Mouse (Mus musculus) thymus, postnatal 25 days (tissue): ENCODE data around the gene Fyttd1.
A peak's percentile ranks its signal among the peaks of the same experiment; 100 is the strongest.
"Not testable (repeated sequence)": the region's sequence is repeated elsewhere in the genome, so short reads cannot be mapped to it uniquely, and the experiment has no call there.

Experiments used
- DNase-seq: peaks from one replicate; pipeline ENCODE4 v3.0.0; 2022

The Fyttd1 gene

GRCm38 (mm10) chr16:32878972-32879926, 1.9 kb downstream of the Fyttd1 start:
- no peak for DNase-seq

DNA sequence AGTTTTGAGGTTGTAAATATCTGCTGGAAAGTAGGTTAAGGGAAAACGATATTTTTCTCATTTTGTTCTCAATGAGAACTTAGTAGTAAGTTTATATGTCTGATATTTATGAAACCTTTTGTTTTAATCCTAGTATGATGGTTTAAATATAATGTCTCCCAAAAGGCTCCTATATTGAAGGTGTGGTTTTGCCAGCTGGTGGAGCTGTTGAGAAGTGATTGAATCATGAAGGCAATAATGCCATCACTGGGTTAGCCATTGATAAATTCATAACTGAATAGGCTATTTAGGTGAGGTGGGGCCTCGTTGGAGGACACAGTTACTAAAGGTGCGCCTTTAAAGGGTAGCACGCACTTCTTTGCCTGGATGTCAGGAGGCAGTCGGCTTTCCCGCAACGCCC, 4.2 kb downstream of the Fyttd1 start:
- no peak for DNase-seq

DNA sequence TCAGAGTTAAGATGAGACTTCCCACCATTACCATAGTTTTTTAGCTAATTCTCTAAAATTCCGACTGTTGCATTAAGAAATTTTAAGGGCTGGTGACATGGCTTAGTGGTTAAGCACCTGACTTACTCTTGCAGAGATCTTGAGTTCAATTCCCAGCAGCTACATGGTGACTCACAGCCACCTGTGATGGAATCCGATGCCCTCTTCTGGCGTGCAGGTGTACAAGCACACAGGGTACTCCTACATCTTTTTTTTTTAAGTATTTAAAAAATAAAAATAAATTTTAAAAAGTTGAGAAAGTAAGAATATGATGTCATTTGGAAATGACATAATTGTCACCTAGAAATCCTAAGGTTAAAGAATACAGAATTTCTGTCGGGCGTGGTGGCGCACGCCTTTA, 10.7 kb downstream of the Fyttd1 start:
- DNase-seq: peak; percentile 14

GRCm38 (mm10) chr16:32889881-32890280, 12.6 kb downstream of the Fyttd1 start:
- no peak for DNase-seq

DNA sequence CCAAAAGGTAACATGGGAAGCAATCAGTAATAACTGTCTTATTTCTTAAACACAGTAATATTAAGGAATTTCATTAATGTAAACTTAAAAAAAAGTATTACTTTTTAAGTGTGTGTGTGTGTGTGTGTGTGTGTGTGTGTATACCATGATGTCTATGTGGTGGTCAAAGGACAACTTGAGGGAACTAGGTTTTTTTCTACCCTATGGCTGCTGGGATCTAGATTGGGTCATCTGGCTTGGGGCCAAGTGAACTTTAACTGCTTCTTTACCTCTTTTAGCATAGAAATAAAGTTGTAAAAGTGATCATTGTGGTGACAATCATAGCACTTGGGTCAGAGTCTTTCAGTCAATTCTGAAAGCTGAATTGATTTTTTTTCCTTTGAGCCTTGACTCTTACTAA, 18.8 kb downstream of the Fyttd1 start:
- DNase-seq: no peak

DNA sequence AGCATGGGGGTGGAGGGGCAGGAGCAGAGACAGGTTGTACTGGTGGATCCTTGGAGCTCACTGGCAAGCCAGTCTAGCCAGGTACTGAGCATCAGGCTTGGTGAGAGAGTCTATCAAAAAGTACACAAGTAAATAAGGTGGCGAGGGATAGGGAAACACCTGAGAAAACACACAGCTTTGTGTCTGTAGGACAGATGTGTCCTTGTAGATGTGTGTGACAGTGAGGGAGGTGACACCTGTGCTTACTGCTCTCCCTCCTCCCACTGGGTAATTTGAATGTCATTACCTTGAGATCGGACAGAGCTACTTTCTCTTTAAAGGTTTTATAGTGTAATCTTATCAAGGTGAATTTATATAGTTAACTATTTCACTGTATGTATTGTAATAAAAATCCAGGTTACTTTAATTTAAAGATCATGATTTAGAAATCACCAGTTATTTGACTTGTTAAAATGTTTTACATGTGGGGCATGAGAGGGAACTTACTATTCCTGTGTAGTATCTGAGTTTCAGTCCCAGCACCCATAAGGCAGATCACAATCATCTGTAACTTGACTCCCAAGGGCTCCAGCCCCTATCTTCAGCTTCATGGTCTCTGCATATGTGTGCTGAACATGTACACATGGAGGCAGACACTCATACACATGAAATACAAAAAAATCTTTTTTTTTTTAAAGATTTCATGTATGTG, 24.2 kb downstream of the Fyttd1 start:
- no peak for DNase-seq

DNA sequence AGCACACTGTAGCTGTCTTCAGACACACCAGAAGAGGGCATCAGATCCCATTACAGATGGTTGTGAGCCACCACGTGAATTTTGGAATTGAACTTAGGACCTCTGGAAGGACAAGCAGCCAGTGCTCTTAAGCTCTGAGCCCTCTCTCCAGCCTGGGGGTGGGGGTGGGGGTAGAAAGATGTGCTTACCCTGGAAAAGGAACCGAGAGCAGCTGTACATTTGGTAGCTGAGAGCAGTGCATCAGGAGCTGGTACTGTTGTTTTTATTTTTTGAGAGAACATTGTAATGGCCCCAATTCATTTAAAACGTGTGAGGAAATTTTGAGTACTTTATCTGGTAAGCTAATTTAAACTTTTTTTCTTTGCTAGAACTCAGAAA, 24.7 kb downstream of the Fyttd1 start:
- DNase-seq: no peak

DNA sequence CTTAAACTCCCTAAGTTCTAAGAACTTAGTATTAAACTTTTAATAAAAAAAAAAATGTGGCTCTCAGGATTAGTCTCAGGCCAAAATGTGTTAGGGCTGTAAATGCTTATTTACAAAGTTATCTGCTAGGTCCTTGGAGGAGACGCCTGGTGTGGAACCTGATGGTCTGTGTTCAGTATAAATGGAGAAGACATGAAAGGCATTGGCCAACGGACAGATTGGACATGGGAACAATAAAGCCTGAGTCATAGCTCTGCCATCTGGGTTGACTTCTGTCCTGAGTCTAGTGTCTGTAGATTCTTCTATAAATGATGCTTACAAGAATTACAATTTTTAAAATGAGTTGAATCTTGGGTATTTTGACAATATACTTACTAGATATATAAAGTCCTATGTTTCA, 28.9 kb downstream of the Fyttd1 start:
- DNase-seq: no peak

DNA sequence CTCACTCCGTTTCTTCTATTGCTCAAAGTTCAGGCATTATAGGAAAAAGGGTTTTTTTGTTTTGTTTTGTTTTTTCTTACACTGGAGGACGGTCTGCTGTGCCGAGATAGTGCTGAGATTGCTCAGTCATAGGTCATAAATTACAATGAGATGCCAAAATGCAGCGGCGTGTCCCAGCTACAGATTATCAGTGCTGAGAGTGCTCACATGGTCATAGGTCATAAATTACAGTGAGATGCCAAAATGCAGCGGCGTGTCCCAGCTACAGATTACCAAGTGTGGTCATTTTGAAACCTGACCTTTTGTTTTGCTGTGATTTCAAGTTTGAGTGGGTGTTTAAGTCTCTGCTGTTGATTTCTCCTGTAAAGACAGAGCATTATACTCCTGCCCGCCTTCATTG, 29.4 kb downstream of the Fyttd1 start:
- DNase-seq: no peak

DNA sequence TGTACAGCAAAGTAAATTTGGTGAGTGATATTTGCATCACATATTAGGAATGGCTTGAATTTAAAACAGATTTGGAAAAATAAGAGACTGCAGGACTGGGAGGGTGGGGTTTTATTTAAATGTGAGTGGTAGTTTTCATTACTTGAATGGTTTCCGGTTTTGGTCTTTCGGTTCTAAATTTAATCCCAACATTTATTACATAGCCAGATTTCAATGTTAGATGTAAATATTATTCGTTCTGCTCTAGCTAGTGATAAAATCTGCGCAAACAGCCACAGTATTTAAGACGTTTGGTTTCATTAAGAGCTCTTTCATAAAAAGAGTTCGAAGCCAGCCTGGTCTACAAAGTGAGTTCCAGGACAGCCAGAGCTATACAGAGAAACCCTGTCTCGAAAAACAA, 35.9 kb downstream of the Fyttd1 start:
- no peak for DNase-seq

GRCm38 (mm10) chr16:32913937-32914881, 36.9 kb downstream of the Fyttd1 start, which contains the start of gene Lrch3:
Gene Lrch3 (plus strand): TSS chr16:32914100.
- DNase-seq: peak; percentile 95

DNA sequence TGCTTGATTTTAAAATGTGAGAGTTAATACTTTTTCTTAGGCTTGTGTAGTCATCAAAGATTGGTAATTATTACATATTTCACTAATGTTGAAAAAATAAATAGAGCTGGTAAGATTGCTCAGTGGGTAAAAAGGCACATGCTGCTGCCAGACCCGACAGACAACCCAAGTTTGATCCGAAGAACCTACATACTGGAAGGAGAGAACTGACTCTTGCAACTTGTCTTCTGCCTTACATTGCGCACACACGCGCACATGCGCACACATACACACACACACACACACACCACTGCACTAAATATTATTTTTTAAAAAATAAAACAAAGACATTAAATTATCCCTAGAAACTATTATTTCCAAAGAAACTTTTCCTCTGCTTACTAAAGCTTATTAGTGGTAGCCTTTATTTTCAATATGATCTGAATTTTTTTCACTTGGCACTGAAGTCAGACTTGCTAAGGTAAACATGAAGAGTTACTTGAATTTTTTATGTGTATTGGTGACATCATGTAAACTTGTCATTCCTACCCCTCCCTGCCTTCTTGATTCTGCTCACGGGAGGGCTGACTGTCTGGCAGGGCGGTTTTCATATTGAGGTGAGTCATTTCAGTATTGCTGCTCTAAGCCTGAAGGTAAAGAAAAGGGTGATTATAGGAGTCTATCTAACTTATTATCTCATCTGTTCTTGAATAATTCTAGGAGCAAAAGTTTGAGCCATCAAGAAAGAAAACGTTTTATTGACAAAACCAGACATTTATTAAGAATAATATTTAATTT, 38.2 kb downstream of the Fyttd1 start:
- no peak for DNase-seq

DNA sequence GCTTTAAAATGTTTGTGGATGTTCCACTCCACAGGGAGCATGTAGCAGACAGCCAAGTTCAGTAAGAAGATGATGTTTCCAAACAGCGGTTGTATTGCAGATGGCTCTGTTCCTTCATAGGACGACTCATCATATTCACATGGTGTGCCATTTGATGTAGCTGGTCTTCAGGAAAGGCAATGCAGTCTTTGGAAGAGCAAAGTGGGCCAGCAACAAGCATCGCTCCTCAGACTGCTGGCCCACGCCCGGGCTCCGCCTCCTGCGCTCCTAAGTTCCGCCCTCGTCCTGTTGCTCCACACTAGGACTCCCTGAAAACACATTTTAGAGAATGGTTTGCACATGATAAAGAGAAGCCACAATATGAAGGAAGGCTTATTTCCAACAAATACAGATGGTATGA, 49.3 kb downstream of the Fyttd1 start:
- not testable (repeated sequence) for DNase-seq

DNA sequence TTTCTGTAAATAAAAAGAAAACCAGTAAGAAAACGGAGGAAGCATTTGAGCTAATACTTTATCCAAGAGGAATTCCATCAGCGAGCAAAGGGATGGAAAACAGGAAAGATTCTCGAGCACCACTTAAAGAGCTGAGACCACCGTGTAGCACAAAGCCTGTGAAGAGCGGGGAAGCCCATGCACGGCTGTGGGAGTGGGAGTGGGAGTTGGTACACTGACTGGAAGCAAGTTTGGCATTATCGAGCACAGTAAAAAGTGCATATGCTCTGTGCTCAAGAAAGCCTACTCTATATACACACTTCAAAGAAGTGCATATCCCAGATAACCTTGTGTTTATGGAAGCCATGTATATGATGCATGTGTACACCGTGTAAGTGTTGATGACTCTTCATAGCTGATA, 49.7 kb downstream of the Fyttd1 start:
- no peak for DNase-seq

GRCm38 (mm10) chr16:32929918-32930317, 52.6 kb downstream of the Fyttd1 start:
- no peak for DNase-seq

- no peak for DNase-seq
Measured at GRCm38 (mm10) chr16:32934470-32934869, 57.2 kb downstream of the Fyttd1 start.

DNA sequence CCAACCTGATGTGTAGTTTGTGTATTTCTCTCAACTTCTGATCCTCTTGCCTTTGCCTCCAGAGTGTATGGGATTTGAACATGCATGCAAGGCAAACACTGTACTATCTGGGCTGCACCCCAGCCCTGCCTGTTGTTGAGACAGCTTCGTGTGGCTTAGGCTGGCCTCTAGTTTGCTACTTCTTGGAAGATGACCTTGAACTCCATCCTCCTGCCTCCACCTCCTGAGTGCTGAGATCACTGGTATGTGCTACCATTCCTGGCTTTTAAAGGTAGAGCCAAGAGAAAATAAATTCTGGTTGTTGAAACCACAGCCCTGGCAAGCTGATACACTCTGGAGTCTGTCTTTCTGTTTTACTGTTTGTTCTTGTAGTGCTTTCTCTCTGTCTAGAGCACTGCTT, 57.8 kb downstream of the Fyttd1 start:
- DNase-seq: no peak

- no peak for DNase-seq
Measured at GRCm38 (mm10) chr16:32937358-32937757, 60.1 kb downstream of the Fyttd1 start.

DNA sequence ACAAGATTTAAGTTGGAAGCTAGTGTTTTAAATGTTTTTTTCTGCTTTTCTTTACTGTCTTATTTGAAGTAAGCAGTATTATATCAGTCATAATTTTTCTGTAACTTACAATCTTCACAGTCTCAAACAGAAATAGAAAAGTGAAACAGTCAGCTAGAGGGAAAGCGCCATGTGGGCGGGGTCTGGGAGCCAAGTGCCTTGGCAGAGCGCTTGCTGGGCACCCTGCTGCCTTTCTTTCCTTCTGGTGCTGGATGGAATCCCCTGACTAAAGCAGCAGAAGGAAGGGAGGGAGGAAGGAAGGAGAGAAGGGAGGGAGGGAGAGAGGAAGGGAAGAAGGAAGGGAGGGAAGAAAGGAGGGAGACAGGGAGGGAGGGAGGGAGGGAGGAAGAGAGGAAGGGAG, 62.0 kb downstream of the Fyttd1 start:
- DNase-seq: not testable (repeated sequence)

- DNase-seq: not testable (repeated sequence)
Measured at GRCm38 (mm10) chr16:32939716-32940115, 62.4 kb downstream of the Fyttd1 start.

GRCm38 (mm10) chr16:32941226-32941625, 63.9 kb downstream of the Fyttd1 start:
- DNase-seq: not testable (repeated sequence)

DNA sequence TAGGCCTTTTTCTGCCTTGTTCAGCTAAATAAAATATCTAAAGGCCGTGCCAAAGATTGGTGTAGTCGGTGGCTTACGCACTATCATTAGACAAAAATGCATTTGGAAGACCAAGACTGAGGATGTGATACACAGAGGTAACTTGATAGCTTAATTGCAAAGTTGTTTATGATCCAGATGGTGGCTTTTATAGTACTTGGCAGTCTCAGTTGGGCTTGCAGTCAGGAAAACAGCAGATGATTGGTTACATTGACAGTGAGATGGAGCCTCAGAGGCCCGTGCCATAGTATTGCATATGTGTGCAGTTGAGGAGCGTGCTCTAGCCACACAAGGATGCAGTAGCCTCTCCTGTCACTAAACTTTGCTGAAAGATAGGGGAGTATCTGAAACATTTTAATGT, 65.4 kb downstream of the Fyttd1 start:
- no peak for DNase-seq
